Mouse (Mus musculus) splenic B cell, adult 2 months (primary cell): ENCODE data around the gene Gm10134.

Source experiments
- DNase-seq: peaks from one replicate; pipeline ENCODE4 v3.0.0-alpha.2; 2011; ENCODE audit warnings: low read depth, low spot score
- H3K27me3 ChIP-seq: 2 replicates; pipeline ENCODE4 v1.6.1; 2012; ENCODE audit warnings: mild to moderate bottlenecking, low read length, moderate library complexity, mixed read lengths; ENCODE audit not compliant: control insufficient read depth, poor library complexity, insufficient read depth, severe bottlenecking
- H3K36me3 ChIP-seq: 2 replicates; pipeline ENCODE4 v1.6.1; 2012; ENCODE audit warnings: mild to moderate bottlenecking, low read length, moderate library complexity, mixed read lengths; ENCODE audit not compliant: control insufficient read depth, poor library complexity, insufficient read depth, severe bottlenecking

The Gm10134 gene

DNA sequence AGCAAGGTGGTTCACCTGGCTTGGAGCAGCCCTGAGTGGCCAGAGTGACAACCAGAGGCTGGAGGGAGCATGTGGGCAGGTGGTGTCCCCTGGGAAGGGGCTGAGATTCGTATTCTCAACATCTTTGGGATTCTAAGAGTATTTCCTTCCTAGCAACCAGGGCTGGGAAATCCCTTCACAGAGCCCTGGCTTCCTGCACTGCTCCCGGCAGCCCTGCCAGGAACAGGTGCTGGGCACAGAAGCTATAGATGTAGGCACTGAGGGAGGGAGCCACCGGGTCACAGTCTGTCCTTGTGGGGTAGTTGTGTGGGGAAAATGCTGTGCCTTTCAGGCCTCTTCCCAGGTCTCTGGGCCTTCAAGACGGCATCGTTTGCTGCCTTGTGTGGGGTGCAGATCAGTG, 14.7 kb downstream of the Gm10134 start:
- no peak for DNase-seq
- no peaks in the 10 kb centered on the region for H3K36me3 ChIP-seq
- no peaks in the 10 kb centered on the region for H3K27me3 ChIP-seq

DNA sequence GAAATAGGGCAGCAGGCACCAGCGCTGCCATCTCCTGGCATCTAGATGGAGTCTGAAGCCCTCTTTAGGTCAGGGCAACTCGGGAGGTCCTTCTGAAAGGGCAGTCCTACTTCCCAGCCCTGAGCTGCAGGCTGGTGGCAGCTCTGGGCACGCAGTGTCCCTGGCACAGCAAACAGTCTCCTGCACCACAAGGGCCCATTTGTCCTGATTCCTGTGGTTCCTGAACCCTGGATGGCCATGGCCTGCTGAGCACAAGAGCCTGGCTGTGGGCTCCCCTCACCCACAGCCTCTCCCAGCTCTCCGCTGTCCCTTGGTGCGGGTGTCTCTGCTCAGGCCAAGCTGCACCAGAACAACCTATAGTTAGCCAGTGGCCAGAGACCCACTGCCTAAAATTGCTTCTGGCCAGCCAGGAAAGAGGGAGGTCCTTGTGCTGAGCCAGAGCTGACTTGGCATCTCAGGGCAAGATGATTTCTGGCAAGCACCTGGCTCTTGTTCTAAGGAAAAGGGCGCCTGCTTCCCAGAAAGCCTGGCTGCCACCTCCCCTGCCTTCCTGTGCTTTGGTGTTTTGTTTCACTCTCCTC, 15.8 kb downstream of the Gm10134 start:
- no peaks in the 10 kb centered on the region for H3K36me3 ChIP-seq
- H3K27me3 ChIP-seq, result no peaks in the 10 kb centered on the region
- DNase-seq, result no peak

DNA sequence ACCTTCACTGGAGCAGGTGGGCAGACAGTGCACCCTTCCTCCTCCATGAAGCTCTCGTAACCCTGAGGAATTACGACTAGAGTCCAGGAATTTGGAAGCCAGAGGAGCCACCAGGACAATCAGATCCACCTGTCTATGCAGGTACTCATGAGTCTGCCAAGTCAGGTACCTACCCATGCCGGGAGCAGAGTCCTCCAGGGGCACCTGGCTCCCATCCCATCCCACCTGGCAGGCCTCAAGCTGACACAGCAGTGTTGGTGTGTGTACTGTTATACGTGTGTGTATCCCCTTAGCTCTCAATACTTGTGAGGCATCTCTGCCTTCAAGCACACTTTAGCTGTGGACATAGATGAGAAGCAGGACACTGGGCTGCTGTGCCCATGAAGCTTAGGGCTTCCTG, 16.3 kb downstream of the Gm10134 start:
- no peak for DNase-seq

DNA sequence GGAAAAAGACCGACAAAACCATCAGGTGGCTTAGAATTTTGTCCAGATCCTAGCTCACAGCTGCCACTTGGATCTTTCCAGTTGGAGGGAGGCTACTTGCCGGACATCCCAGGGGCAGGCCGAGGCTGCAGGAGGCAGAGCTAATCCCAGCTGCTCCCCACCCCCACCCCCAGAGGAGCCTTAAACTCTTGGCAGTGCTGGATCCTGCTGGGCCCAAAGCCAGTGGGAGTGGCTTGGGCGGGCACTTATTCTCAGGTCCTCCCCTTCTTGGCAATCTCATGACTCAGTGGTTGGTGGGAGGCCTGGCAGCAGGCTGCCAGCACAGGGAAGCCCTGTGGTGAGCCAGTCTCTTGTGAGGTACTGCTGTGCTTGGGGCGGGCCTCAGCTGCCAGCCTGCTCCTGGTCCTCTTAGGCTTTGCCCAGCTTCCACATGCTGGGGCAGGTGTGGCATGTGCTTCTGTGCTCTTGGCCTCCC, 17.8 kb downstream of the Gm10134 start:
- Histone ChIP-seq H3K27me3 (no peaks in the 10 kb centered on the region), H3K36me3 (no peaks in the 10 kb centered on the region)
- no peak for DNase-seq

More for the DNA sequence above, 16.3 kb downstream of the Gm10134 start:
- no peaks in the 10 kb centered on the region for H3K36me3 ChIP-seq
- H3K27me3 ChIP-seq, result no peaks in the 10 kb centered on the region

DNA sequence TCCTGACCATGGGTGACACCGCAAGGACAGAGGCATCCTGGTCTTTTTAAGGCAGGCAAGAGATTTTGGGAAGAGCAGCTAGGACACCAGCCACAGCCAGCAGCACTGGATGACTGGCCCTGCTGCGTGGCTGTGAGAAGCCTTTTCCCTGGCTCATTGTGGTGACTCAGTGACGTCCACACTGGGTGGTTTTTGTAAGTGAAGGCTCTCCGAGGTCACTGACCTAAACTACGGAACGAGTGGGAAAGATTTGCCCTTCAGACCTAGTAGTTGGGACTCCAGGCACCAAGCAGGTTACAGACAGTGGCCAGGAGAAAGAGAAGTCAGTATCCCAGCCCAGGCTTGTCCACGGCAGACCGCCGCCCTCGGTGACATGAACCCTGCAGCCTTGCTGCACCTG, 18.5 kb downstream of the Gm10134 start:
- Histone ChIP-seq H3K27me3 (no peaks in the 10 kb centered on the region), H3K36me3 (no peaks in the 10 kb centered on the region)
- no peak for DNase-seq

DNA sequence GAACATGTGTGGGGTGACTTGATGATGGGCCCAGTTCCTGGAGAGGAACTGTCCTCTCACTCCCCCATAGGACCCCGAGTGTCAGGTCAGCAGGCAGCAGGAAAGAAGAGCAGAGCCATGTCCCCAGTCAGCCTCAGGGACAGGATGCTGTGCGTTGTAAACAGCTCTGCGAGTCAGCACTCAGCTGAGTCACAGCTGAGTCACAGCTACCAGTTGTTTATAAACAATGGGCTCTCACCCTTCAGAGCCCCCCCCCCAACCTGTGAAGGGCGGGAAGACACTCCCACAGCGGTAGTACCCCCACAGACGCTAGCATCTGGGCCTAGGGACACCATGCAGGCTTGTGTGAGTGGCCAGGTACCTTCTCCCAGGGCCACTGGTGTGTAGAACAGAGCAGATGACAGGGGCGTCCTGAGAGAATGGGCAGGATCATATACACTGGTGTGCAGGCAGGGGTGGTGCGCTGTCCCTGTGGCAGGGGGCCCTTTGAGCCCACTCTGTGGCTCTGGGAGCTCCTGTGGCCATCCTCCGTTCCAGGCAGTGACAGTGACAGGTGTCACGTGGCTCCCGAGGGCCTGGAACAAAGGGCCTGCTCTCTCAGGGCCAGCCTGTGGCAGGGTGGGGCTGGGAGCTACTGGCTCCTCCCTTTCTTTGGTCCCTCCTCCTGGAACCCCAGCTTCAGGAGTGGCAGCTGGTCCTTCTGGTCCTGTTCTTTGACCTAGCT, 19.5 kb downstream of the Gm10134 start:
- DNase-seq, result no peak
- Histone ChIP-seq H3K27me3 (no peaks in the 10 kb centered on the region), H3K36me3 (no peaks in the 10 kb centered on the region)

DNA sequence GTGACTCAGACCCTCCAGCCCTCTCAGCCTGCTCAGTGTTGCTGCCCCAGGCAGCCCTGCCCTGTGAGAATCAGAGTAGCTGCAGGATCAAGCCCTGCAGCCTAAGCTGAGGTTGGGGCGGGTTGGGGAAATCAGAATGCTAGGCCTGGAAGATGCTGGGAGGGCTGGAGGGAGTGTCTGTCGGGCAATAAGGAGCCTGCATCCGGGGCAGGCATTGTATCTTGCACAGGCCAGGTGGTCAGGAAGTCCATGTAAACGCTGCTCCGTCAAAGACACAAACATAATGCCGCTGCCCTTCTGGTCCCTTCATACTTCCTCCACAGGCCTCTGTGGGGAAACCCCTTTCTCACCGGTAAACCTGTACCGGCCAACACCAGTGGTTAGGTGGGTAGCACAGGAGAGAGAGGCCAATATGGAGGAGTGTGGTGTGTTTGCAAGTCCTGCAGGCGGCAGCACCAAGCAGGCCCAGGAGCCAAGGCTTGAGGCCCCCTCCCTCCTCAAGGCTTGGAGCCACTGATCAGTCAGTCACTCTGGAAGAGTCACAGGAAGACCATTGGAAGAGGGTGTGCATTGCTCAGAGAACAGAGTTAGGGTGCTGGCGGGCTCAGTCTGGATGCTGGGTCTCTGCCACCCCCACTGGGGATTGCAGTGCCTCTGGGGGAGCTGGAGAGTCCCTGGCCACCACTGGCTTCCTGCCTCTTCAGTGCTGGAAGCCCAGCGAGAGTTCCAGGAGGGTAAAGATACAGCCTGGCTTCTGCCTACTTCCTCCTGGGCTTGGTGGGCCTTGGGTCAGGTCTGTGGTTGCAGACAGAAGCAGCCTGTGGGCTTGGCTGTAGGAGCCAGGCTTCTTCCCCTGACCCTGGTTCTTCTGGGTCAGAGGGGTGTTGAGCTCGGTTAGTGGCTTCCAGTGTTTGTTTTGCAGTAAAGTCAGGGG, 20.3 kb downstream of the Gm10134 start:
- peak; percentile 81 for DNase-seq
- H3K27me3 ChIP-seq, result no peaks in the 10 kb centered on the region
- no peaks in the 10 kb centered on the region for H3K36me3 ChIP-seq

DNA sequence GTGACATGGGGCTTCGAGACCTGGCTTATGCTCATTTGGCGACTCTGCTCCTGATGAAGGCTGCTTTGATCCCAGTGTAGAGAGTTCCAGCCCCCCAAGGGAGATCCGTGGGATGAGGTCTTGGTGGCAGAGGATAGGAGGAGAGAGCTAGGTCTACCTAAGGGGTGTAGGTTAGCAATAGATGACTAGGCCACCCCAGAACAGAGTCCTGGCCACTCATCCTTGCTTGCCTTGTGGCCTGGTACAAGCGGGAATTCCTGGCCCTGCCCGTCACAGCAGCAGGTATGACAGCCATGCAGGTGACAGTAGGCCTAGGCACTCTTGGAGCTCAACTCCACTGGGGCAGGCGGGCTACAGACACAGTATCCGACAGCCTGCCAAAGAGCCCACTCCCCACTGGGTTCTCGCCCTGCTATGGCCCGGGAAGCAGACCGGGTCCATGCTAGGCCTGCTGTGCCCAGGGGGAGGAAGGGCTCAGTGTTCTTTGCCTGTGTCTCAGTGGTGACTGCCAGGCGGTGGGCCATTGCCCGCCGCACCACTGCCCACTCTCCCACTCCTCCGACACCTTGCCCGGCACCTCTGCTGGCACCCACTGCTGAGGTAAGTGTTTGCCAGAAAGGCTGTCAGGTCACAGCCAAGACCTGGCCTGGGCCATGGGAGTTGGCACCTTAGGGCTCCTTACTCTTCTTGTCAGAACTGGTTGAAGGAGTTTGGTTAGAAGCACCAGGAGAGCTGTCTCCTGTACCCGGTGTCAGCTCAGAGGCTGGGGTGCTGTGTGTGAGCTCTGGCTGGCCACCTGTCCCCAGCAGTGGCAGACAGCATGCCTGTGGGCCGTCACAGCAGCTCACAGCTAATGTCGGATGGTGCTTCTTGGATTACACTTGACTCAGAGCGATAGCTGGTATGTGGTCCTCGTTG, 21.8 kb downstream of the Gm10134 start:
- Histone ChIP-seq H3K36me3 (no peaks in the 10 kb centered on the region), H3K27me3 (no peaks in the 10 kb centered on the region)
- DNase-seq, result no peak

DNA sequence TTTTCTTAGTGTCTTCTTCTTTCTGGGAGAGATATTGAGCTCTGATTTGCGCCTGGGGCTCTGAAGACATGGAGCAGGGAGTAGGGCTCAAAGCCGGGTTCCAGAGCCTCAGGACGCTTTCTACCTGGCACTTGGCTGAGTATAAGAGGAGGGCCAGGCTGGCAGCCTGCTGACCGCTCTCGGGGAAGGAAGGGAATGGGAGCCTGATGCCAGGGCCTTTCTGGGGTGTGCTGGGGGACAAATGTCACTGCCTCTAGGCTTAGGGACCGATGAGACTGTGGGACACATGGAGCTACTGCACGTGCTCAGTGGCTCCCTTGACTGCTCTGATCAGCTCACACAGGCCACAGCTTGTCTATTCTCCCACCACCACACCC, 22.4 kb downstream of the Gm10134 start:
- no peak for DNase-seq
- no peaks in the 10 kb centered on the region for H3K36me3 ChIP-seq
- H3K27me3 ChIP-seq, result no peaks in the 10 kb centered on the region

DNA sequence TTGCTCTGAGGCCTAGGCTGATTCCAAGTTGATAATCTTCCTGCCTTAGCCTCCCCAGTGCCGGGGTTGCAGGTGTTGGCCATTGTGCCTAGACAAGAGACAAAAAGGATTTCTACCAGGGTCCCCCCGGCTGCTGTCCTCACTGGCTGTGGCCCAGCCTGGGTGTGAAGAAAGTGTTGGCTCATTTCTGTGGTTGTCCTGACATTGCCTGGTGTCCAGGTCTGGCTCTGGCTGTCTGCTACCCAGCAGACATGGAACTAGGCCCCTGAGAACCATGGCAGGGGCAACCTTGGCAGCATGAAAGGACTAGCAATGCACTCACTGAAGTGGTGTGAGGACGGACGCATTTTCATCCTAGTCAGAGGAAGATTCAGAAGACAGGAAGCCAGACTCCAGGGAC, 24.0 kb downstream of the Gm10134 start:
- H3K27me3 ChIP-seq, result no peaks in the 10 kb centered on the region
- DNase-seq, result no peak
- no peaks in the 10 kb centered on the region for H3K36me3 ChIP-seq

DNA sequence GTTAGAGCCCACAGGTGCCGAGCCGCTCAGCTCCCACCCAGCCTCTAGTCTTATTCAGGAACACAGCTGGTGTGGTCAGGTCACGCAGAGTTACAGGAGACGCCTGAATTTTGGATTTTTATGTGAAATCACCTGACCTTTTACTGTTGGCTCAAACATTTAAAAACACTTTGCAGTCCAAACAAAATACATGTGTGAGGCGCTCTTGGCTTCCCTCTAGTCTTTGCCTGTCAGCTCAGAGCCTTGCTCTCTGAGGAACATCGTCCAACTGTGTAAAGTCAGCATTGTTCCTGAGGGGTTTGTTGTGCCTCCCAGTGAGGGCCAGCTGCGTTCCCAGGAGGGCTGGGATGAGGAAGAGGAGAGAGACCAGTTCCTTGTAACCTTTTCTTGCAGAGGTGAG, 24.4 kb downstream of the Gm10134 start:
- Histone ChIP-seq H3K27me3 (no peaks in the 10 kb centered on the region), H3K36me3 (no peaks in the 10 kb centered on the region)
- DNase-seq, result no peak

DNA sequence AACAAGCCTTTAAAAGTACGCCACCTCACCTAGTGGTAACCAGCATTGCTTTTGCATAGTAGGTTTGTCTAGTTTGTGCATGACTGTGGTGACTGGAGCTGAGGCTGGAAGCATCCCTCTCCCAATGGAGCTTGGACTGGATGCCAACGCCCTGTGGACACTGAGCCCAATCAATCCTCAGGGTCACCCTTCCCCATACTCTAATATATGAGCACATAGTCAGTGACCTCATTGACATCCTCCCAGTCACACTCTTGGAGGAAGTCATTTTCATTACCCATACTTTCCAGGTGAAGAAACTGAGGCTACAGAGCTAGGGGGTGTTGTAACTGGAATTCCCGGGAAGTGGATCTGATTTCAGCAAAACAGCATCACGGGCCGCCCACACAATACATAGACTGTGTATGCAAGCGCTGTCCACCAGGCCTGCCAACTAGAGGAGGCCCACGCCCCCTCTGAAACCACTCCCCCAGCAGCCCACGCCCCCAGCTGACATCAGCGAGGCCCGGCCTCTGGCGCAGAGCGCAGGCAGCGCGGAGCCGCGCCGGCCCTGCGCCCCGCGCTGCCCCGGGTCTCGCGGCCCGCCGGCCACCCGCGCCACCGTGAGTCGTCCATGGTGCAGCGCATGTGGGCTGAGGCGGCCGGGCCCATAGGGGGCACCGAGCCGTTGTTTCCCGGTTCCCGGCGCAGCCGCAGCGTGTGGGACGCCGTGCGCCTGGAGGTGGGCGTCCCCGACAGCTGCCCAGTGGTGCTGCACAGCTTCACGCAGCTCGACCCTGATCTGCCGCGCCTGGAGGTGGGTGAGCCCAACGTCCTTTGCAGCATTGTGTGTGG, 27.3 kb downstream of the Gm10134 start:
- DNase-seq, result peak; percentile 90
- H3K27me3 ChIP-seq, result no peaks in the 10 kb centered on the region
- H3K36me3 ChIP-seq, result no peaks in the 10 kb centered on the region

DNA sequence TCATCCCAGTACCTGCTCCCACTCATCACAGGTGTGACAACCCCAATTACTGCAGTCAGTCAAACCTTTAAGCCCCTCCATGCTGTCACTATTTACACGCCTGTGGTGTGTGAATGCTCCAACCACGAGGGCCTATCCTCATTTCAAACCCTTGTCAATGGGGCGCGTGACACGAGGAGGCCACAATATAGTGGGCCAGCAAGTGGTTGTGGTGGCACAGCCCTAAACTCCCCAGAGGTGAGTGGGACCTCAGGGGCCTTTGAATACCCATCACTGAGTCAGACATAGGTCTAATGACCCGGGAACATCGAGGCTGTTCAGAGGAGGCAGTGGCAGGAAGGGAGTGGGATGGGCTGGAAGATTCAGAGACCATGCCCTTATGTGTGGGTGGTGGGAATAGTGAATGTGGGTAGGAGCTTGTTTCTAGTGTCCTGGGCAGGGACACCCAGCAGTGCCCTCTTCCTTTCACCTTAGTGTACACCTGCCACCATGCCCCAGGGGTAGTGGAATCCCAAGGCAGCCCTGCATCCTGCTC, 28.1 kb downstream of the Gm10134 start:
- no peaks in the 10 kb centered on the region for H3K36me3 ChIP-seq
- H3K27me3 ChIP-seq, result no peaks in the 10 kb centered on the region
- no peak for DNase-seq
